Mouse (Mus musculus): ENCODE measurements around the gene Gm49510. TPM values are rescaled to one million over a fixed set of nuclear protein-coding genes. Genes with fewer than 3 reads are reported as not detected.

The Gm49510 gene
- total and polyA plus RNA-seq, 3 experiments = 0.12 to 0.25 TPM; not detected in 1

DNA sequence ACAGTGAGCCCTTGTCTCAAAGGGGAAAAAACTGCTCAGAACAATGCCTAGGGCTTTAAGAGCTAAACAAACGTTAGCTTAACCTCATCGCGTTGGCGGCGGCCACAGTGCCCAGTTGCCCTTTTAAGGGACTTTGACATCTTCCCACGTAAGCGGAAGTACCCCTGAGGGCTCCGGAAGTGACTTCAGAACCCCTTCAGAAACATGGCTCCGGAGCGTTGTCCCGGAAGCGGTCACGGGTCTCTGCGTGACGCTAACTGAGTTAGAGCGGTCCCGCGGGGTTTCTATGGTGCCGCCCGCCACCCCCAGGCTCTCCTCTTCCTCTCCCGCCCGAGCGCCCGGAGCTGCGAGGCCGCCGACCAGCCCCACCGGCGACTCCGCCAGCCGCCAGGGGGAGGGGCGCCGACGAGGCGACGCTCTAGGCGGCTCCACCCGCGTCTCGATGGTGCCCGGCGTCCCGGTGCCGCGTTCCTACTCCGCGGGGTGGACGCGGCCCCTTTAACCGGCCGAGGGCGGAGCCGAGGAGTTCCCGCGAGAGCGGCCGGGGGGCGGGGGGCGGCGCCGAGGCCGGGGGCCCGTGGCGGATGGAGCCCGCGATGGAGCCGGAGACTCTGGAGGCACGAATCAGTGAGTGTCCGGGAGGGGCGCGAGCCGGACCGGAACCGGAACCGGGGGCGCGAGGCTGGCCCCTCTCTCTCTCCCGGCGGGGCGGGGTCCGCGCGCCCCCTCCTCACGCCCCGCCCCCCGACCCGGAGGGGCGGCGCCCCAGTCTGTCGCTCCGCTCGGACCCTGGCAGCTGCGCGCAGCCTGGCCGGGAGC lies 22.3 kb upstream of the Gm49510 start, which contains the start of gene Gga1 (continued):
- TF ChIP-seq JUN (IDR thresholded peaks at IDR 0.05; ENCODE audit: insufficient read depth, low read depth, low read length) (no peak), TBP (conservative IDR thresholded peaks at IDR 0.05; ENCODE audit: low read depth, low read length) (peak; percentile 84), UBTF (IDR thresholded peaks at IDR 0.05; ENCODE audit: low read depth, low read length) (no peak), MEF2A (IDR thresholded peaks at IDR 0.05; ENCODE audit: borderline replicate concordance, low read depth, low read length) (peak; percentile 43; the same call in 1 of the 2 replicates), NRF1 (IDR thresholded peaks at IDR 0.05; ENCODE audit: low read depth, low read length) (peak; percentile 37; the same call in 1 of the 2 replicates), HCFC1 (IDR thresholded peaks at IDR 0.05; ENCODE audit: low read depth, low read length) (peak; percentile 86), BHLHE40 (IDR thresholded peaks at IDR 0.05; ENCODE audit: low read depth, low read length) (no peak; the same call in 1 of the 2 replicates), JUND (conservative IDR thresholded peaks at IDR 0.05; ENCODE audit: low read depth, low read length) (no peak), SMC3 (IDR thresholded peaks at IDR 0.05; ENCODE audit: low read depth, low read length) (no peak), CHD1 (IDR thresholded peaks at IDR 0.05; ENCODE audit: low read depth, low read length) (no peak), MAX (IDR thresholded peaks at IDR 0.05; ENCODE audit: low read length) (no peak), MXI1 (IDR thresholded peaks at IDR 0.05; ENCODE audit: low read depth, low read length) (no peak; the same call in 1 of the 2 replicates), KAT2A (IDR thresholded peaks at IDR 0.05; ENCODE audit: insufficient replicate concordance, low read length) (peak; percentile 78; the same call in 1 of the 2 replicates), POLR2A (IDR thresholded peaks at IDR 0.05; ENCODE audit: low read depth, low read length) (peak; percentile 69), EP300 (IDR thresholded peaks at IDR 0.05; ENCODE audit: low read length) (no peak), E2F4 (IDR thresholded peaks at IDR 0.05; ENCODE audit: insufficient replicate concordance, low read depth, low read length) (no peak), PAX5 (IDR thresholded peaks at IDR 0.05; ENCODE audit: low read length) (no peak), GABPA (IDR thresholded peaks at IDR 0.05; ENCODE audit: insufficient replicate concordance, low read depth, low read length) (peak; percentile 98), CHD2 (IDR thresholded peaks at IDR 0.05; ENCODE audit: low read length) (peak; percentile 99), RCOR1 (conservative IDR thresholded peaks at IDR 0.05; ENCODE audit: low read depth, low read length) (no peak)

DNA sequence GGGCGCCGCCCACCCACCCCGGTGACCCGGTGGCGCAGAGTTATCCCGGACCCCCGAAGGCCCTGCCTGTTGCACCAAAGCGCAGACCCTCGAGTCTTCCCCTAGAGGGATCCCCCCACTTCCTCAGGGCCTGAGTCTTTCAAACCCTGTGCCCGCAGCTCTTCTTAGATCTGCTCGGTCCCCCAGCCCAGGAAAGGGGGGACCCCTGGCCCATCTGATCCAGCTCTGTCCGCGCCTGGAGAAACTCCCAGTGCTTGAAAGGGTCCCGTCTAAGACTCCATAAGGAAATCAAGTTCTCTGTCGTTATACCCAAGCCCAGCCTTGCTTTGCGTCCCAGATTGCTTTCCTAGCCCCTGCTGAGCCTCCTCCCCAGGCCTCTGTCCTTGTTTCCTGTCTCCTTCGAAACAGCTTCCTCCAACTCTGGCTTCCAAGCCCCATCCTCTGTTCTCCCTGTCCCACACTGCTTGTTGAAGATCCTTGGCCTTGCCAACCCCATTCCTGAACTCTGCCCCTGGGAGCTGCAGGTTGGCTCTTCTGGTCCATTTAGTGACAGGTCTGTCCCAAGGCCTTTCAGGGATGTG lies 21.6 kb upstream of the Gm49510 start:
- in situ Hi-C loops (cut with MboI; ENCODE audit: low pct_ligation_motif_present, low pct_unique_long_range_greater_than_20kb, low sequenced_read_pairs) (no loop called here), dilution Hi-C loops (cut with MboI; ENCODE audit: extremely low pct_ligation_motif_present, extremely low pct_unique_long_range_greater_than_20kb, low sequenced_read_pairs) (no loop called here)
- Histone ChIP-seq H3K4me3 (replicated peaks in 1 of 3; ENCODE audit: low read depth in 2 of 3, low read length in 2 of 3, poor library complexity in 1 of 3) (peak overlapping the region; percentile 49 to 75 (median 68)), H3K4me2 (ENCODE audit: insufficient read depth, low read depth, poor library complexity, severe bottlenecking) (peak overlapping the region; percentile 66), H3K27ac (ENCODE audit: insufficient read depth, low read depth) (no peak overlapping the region), H3K4me1 (ENCODE audit: control insufficient read depth in 1 of 2, insufficient read depth in 2 of 2) (peaks cover 0 to 28% of the 10 kb centered on the region in 2 experiments; a peak in 2 of 4 replicates), H3K27me3 (replicated peaks) (peaks cover 24% of the 10 kb centered on the region), H3K9ac (ENCODE audit: insufficient read depth, low read depth) (peak overlapping the region; percentile 90), H3K9me3 (replicated peaks; ENCODE audit: low read length) (no peaks in the 10 kb centered on the region), H3K79me2 (replicated peaks; ENCODE audit: control insufficient read depth, extremely low read depth, insufficient read depth, poor library complexity, severe bottlenecking) (0 out of 2 replicates have a peak, but pooled peaks cover 4% of the 10 kb centered on the region), H3K36me3 (replicated peaks in 1 of 2; ENCODE audit: control insufficient read depth in 1 of 2, insufficient read depth in 1 of 2, low read length in 1 of 2) (peaks cover 25 to 38% of the 10 kb centered on the region in 2 experiments)
- no peak for DNase-seq (ENCODE audit: extremely low read depth)
- TF ChIP-seq ELF1 (IDR thresholded peaks at IDR 0.05; ENCODE audit: low read depth, low read length) = no peak
- no peak for TF ChIP-seq ZKSCAN1 (IDR thresholded peaks at IDR 0.05; ENCODE audit: borderline replicate concordance, low read depth, low read length)
